Mouse (Mus musculus) embryonic fibroblast, embryonic 13.5 days (primary cell): Measurements from ENCODE around the gene Kcnd2. TPM values are rescaled to one million over a fixed set of nuclear protein-coding genes. Genes with fewer than 3 reads are reported as not detected.

Experiments
- H3K27ac ChIP-seq: 2 replicates; pipeline ENCODE4 v1.5.1; 2012; ENCODE audit warnings: low read length, control low read depth, inconsistent platforms; ENCODE audit not compliant: insufficient read depth
- H3K4me1 ChIP-seq: 2 replicates; pipeline ENCODE4 v1.6.1; 2011; ENCODE audit warnings: low read length; ENCODE audit not compliant: control insufficient read depth, insufficient read depth
- H3K4me3 ChIP-seq: 2 replicates; pipeline ENCODE4 v1.5.1; 2011; ENCODE audit warnings: mild to moderate bottlenecking, control low read depth, low read length; ENCODE audit not compliant: insufficient read depth
- CTCF ChIP-seq: IDR thresholded peaks from 2 replicates; pipeline ENCODE4 v1.5.1; 2011; ENCODE audit warnings: mild to moderate bottlenecking, control low read depth, low read length, moderate library complexity, borderline replicate concordance; ENCODE audit not compliant: insufficient read depth
- POLR2A ChIP-seq: IDR thresholded peaks from 2 replicates; pipeline ENCODE4 v1.6.1; 2011; ENCODE audit warnings: low read depth, mild to moderate bottlenecking, control low read depth, low read length, moderate library complexity
- polyA plus RNA-seq: library from polyadenylated mRNA; stranded (reverse); fragments of >200 nt; gene quantifications from 2 replicates; pipeline ENCODE4 v1.2.4, GENCODE M21; 2011; ENCODE audit warnings: low read depth; ENCODE audit not compliant: missing spikeins, insufficient read length

Kcnd2 gene
- polyA plus RNA-seq, 1 experiment: 2.1 TPM

DNA sequence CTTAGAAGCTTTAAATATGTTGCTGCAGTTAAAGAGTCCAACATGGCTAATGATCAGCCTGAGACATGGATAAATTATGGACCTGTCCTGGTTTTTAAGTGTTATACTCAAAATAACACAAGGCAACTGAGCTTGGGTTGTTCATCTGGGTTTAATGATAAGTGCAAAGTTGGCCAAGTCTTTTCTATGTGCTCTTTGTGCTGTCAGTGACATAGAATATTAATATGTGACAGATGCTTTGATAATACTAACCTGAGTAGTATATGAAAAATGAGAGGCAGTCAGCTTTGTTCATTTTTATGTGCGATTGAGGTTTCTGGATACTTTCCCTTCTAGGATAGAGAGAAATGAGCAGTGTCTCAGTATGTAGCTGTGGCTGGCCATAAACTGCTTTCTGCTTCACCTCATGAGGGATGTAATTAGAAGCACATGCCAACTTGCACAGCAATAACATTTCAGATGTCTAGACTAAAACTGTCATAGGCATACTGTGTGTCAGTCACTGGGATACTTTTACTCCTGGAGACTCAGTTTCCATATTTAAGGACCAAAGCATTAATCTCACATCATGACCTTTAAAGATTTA, 312.3 kb downstream of the Kcnd2 start:
- TF ChIP-seq CTCF (no peak), POLR2A (no peak)
- no peak overlapping the region for H3K4me3 ChIP-seq
- peak overlapping the region; percentile 92 for H3K27ac ChIP-seq
- H3K4me1 ChIP-seq: no peaks in the 10 kb centered on the region

DNA sequence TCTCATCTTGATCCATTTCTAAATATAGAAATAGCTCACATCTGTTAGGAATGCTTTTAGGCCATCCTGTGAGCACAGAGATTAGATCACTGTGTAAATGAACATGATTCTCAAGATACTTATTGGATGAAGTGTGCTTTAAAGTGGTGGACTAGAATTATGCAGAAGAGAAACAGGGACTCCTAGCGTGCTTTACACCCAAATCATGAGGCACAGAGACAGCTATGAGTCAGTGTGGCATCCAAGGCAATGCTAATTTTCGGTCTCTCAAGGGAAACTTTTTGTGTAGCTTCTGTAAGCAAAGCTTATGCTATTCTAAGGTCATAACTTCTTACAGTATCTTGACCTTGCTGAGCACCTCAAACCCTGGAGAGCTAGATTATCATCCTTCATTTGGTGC, 318.7 kb downstream of the Kcnd2 start:
- H3K4me1 ChIP-seq: peaks cover 4% of the 10 kb centered on the region
- peak overlapping the region; percentile 20 for H3K27ac ChIP-seq
- no peak overlapping the region for H3K4me3 ChIP-seq
- no peak for TF ChIP-seq POLR2A
- TF ChIP-seq CTCF: no peak

GRCm38 (mm10) chr6:21534820-21535219, 319.5 kb downstream of the Kcnd2 start:
- Histone ChIP-seq H3K4me1 (peaks cover 4% of the 10 kb centered on the region), H3K4me3 (no peak overlapping the region), H3K27ac (peak overlapping the region; percentile 20)
- no peak for TF ChIP-seq POLR2A
- TF ChIP-seq CTCF: peak; percentile 16; the same call in 1 of the 2 replicates

DNA sequence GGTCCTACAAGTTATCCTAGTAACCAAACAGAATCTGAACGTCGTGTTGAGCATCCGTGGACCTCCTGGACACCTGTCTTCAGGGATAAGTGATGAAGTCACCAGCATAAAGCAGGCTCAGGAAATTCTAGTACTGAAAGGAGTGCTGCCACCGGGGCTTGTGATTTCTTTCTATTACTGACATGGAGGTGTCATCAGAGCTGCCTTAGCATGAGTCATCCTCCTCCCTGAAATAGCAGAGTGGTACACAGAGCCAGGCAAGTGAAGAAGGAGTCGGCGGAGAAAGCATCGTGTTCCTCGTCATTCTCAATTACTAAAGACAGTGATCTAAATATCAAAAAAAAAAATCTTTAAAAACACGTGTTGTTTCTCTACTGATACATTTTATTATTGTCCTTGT, 336.2 kb downstream of the Kcnd2 start:
- no peak for TF ChIP-seq CTCF
- H3K4me3 ChIP-seq: no peak overlapping the region
- H3K27ac ChIP-seq: no peak overlapping the region
- no peaks in the 10 kb centered on the region for H3K4me1 ChIP-seq

GRCm38 (mm10) chr6:21570964-21571363, 355.7 kb downstream of the Kcnd2 start:
- Histone ChIP-seq H3K27ac (no peak overlapping the region), H3K4me1 (no peaks in the 10 kb centered on the region), H3K4me3 (no peak overlapping the region)
- TF ChIP-seq CTCF (no peak), POLR2A (no peak)

DNA sequence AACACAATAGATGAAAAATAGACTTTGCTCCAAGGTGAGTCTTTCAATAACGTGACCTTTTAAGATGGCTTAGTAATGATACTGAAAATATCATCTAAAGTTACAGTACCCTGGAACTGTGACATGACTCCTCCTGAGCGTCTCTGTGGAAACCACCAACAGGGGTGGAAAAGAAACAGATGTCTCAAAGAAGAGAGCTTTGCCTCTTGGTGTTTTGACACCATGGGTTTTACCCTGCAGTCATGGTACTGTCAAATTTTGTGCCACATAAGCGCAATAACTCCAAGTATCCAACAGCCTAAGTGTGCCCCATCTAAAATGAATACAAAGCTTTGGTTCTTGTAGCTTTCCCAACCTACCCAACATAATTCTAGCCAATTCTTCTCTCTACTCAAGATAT, 374.9 kb downstream of the Kcnd2 start:
- H3K4me3 ChIP-seq: no peak overlapping the region
- no peaks in the 10 kb centered on the region for H3K4me1 ChIP-seq
- no peak overlapping the region for H3K27ac ChIP-seq
- TF ChIP-seq POLR2A: no peak
- no peak for TF ChIP-seq CTCF

GRCm38 (mm10) chr6:21597424-21597823, 382.1 kb downstream of the Kcnd2 start:
- Histone ChIP-seq H3K27ac (no peak overlapping the region), H3K4me1 (no peaks in the 10 kb centered on the region), H3K4me3 (no peak overlapping the region)
- TF ChIP-seq CTCF: no peak
- no peak for TF ChIP-seq POLR2A

DNA sequence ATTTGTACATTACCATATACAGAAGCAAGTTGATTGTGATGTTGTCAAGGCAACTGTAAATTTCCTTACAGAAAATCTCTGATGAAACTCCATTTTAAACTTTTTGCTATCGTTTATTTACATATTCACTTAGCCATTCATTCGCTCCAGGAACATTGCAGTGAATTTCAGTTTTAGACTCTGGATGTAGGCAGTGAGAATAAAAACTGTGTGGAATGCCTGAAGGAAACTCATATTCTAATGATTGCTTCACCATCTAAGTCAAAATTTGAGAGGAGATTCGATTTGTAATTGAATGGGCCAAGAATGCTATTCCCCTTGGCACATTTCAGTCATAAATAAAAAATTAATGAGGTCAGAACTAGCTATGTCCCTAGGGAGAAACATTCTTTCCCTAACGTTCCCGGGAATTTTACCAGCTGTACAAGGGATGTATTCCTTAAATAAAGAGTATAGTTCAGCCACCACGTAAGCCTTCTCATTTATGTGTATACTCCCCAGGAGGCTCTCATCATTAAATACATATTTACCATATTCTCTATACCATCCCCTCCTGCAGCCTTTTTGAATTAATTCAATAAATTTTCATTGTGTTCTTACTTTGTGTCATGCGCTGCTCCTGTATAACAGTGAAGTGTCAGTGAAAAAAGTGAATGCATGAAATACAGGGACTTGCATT, 394.2 kb downstream of the Kcnd2 start:
- no peak overlapping the region for H3K4me3 ChIP-seq

DNA sequence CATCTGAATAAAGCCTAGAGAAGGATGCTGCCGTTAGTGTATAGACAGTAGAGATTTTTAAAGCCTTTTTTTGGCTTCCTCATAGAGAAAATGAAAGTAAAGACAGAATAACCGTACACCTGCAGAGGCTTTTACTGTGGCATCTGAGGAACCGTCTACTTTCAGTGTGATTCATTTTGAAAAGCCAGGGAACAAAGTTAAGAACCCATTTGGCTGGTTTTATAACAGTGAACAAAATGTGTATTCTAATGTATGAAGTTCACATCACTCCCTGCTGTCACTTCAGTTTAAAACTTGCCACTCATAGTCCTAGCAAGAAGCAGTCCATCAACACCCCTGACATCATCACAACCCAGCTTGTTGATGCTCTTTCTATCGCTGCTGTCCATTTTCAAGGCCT, 414.7 kb downstream of the Kcnd2 start:
- TF ChIP-seq CTCF (no peak), POLR2A (no peak)
- no peak overlapping the region for H3K4me3 ChIP-seq
- no peak overlapping the region for H3K27ac ChIP-seq
- H3K4me1 ChIP-seq: no peaks in the 10 kb centered on the region

More for the DNA sequence above, 394.2 kb downstream of the Kcnd2 start:
- TF ChIP-seq CTCF: no peak
- TF ChIP-seq POLR2A: no peak
- Histone ChIP-seq H3K4me1 (no peaks in the 10 kb centered on the region), H3K27ac (no peak overlapping the region)

DNA sequence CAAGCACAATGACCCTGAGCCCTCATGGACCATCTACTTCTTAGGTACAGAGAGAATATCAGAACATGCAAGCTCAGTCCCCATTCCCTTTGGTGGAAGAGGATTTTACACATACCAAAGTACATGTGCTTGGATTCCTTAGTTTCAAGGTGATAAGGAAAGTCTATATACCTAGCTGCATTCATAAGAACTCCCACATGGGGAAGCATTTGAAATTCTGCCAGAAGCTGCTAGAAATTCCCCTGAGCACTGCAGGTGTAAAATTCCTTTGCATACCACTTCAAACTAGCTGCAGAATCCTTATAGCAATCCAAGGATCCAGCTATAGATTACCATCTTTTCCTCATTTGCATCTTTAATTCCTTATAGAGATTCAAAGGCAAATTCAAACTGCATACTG, 440.4 kb downstream of the Kcnd2 start:
- H3K4me3 ChIP-seq: no peak overlapping the region
- TF ChIP-seq POLR2A (no peak), CTCF (no peak)
- H3K4me1 ChIP-seq: no peaks in the 10 kb centered on the region
- no peak overlapping the region for H3K27ac ChIP-seq
